Mouse (Mus musculus) hindbrain, embryonic 14.5 days (tissue): ENCODE results near the gene Faap100. TPM values are rescaled to one million over a fixed set of nuclear protein-coding genes. Genes with fewer than 3 reads are reported as not detected.

Experiments
- ATAC-seq: fragments of 200-750 bp; cut with Nextera tagmentation; 2 replicates; pipeline ENCODE4 v1.8.0; 2017; ENCODE audit warnings: moderate number of reproducible peaks, mild to moderate bottlenecking, moderate TSS enrichment, moderate library complexity; ENCODE audit not compliant: low FRiP score
- DNase-seq: peaks from one replicate; pipeline ENCODE4 v3.0.0-alpha.2; 2015; ENCODE audit warnings: low spot score
- H3K27ac ChIP-seq: fragments of 300-500 bp; sonication (generic); 2 replicates; pipeline ENCODE4 v1.5.1; 2014; ENCODE audit warnings: mild to moderate bottlenecking, moderate library complexity
- H3K27me3 ChIP-seq: fragments of 300-500 bp; sonication (generic); 2 replicates; pipeline ENCODE4 v1.6.1; 2014; ENCODE audit warnings: mild to moderate bottlenecking, low read length, mixed read lengths; ENCODE audit not compliant: control insufficient read depth, insufficient read depth
- H3K36me3 ChIP-seq: fragments of 300-500 bp; sonication (generic); replicated peaks from 2 replicates; pipeline ENCODE4 v1.6.1; 2014; ENCODE audit not compliant: control insufficient read depth, insufficient read depth
- H3K4me1 ChIP-seq: fragments of 300-500 bp; sonication (generic); replicated peaks from 2 replicates; pipeline ENCODE4 v1.6.1; 2014; ENCODE audit warnings: antibody characterized with exemption, low read length, mixed read lengths; ENCODE audit not compliant: control insufficient read depth, insufficient read depth
- H3K4me2 ChIP-seq: fragments of 300-500 bp; sonication (generic); replicated peaks from 2 replicates; pipeline ENCODE4 v1.6.1; 2014; ENCODE audit warnings: mild to moderate bottlenecking, moderate library complexity
- H3K4me3 ChIP-seq: fragments of 300-500 bp; sonication (generic); replicated peaks from 2 replicates; pipeline ENCODE4 v1.5.1; 2014; ENCODE audit warnings: mild to moderate bottlenecking, low read length
- H3K9ac ChIP-seq: fragments of 300-500 bp; sonication (generic); 2 replicates; pipeline ENCODE4 v1.6.1; 2014
- H3K9me3 ChIP-seq: fragments of 300-500 bp; sonication (generic); 2 replicates; pipeline ENCODE4 v1.6.1; 2016; ENCODE audit warnings: low read length; ENCODE audit not compliant: control insufficient read depth
- WGBS: fragments of 180-500 bp; shearing (Covaris S2); extraction: QIAGEN DNeasy Blood & Tissue Kit; methylation state at CpG from one replicate; pipeline ENCODE4 v1.1.7; 2014; 5-methylcytosine and 5-hydroxymethylcytosine counted together
- polyA plus RNA-seq: library from polyadenylated mRNA; unstranded; fragments of >200 nt; fragmentation: Nextera tagmentation; extraction: Ambion mirVana; gene quantifications from 2 replicates; pipeline ENCODE4 v1.2.1, GENCODE M21; 2014

The Faap100 gene
- polyA plus RNA-seq, 1 experiment from 2014 or later, result 85.6 TPM

DNA sequence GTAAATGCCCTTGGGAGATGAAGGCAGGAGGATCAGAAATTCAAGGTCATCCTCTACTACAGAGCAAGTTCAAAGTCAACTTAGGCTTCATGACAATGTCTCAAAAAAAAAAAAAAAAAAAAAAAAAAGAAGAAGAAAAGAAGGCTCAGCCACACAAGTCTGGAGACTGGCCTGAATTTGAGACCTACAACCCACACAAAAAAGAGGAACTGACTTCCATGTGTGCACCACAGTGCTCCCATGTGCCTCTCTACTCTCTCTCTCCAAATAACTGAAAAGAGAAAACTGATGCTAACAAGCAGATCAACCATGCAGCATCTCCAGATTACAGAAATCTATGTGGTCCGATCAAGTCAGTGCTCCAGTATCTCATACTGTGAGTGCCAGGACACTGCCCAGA is 26.2 kb upstream of the Faap100 start:
- H3K36me3 ChIP-seq, result peaks cover 99% of the 10 kb centered on the region

DNA sequence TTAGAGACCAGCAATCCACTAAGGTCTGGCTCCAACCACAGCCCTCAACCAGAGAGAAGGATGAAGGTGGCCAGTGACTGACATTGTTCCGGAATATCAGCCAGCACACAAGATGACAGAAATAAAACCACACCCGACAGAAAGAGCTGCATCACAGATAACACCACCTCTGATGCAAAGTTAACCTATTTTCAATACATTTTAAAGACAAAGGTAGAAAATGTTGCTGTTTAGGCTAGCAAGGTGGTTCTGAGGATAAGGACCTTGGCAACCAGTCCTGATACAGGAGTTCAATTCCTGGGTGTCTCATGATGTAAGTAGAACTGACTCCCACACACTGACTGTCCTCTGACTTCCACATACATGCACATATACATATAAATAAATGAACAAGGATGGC is 20.8 kb upstream of the Faap100 start:
- WGBS, result 91% methylated on average over 2 of the region's 2 CpGs
- Histone ChIP-seq H3K27ac (no peak overlapping the region), H3K4me3 (no peak overlapping the region), H3K9ac (no peak overlapping the region), H3K9me3 (no peaks in the 10 kb centered on the region), H3K36me3 (peaks cover 95% of the 10 kb centered on the region), H3K4me1 (no peaks in the 10 kb centered on the region), H3K27me3 (no peaks in the 10 kb centered on the region), H3K4me2 (no peak overlapping the region)
- no peak for DNase-seq
- no peak for ATAC-seq

More for the DNA sequence above, 26.2 kb upstream of the Faap100 start:
- Histone ChIP-seq H3K4me3 (no peak overlapping the region), H3K4me1 (no peaks in the 10 kb centered on the region), H3K27me3 (no peaks in the 10 kb centered on the region), H3K27ac (no peak overlapping the region), H3K9me3 (no peaks in the 10 kb centered on the region), H3K9ac (no peak overlapping the region), H3K4me2 (no peak overlapping the region)
- ATAC-seq (no peak), DNase-seq (no peak)
- 98% methylated on average over 1 of the region's 1 CpGs for WGBS

DNA sequence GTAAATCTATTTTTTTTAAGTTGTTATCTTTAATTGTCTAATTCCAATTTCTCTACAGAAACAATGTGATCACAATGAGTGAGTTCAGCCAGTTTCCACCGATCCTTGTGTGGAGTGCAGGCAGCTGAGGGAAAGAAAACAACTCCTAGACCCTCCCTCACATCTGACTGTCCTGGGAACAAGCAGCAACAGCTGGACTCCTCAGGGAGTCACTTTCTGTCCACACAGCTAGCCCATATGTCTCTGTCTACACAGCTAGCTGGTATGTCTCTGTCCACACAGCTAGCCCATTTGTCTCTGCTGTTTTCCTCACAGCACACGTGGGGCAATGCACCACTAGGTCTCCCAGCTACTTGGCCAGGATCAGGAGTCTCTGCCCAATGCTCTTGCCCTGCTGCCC is 19.0 kb upstream of the Faap100 start:
- H3K27ac ChIP-seq, result no peak overlapping the region
- H3K27me3 ChIP-seq, result no peaks in the 10 kb centered on the region
- no peaks in the 10 kb centered on the region for H3K9me3 ChIP-seq
- WGBS, result 77% methylated on average over 2 of the region's 2 CpGs
- no peak for DNase-seq
- ATAC-seq, result no peak
- no peaks in the 10 kb centered on the region for H3K4me1 ChIP-seq
- H3K9ac ChIP-seq, result no peak overlapping the region
- no peak overlapping the region for H3K4me3 ChIP-seq
- peaks cover 95% of the 10 kb centered on the region for H3K36me3 ChIP-seq
- no peak overlapping the region for H3K4me2 ChIP-seq

DNA sequence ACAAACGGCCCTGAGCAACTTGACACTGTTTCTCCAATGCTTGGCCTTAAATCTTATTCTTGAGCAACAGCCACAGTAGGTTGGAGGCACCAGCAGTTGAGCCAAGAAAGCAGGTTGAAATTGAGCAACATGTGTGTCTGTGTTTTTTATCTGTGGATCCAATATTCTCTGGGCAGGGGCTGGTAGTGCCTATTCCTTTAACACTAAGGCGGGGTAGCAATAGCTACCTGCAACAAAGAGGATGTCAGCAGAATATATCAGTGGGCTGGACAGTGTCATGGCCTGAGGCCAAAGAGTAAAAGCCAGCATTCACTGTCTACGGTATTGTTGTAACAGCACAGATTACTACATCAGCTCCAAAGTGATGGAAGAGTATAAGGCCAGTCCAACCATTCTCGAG is 17.1 kb upstream of the Faap100 start:
- Histone ChIP-seq H3K36me3 (peaks cover 83% of the 10 kb centered on the region), H3K9ac (no peak overlapping the region), H3K27me3 (no peaks in the 10 kb centered on the region), H3K4me3 (no peak overlapping the region), H3K4me1 (no peaks in the 10 kb centered on the region), H3K9me3 (no peaks in the 10 kb centered on the region), H3K4me2 (no peak overlapping the region), H3K27ac (no peak overlapping the region)
- ATAC-seq, result no peak
- WGBS, result 88% methylated on average over 4 of the region's 4 CpGs
- DNase-seq, result no peak

DNA sequence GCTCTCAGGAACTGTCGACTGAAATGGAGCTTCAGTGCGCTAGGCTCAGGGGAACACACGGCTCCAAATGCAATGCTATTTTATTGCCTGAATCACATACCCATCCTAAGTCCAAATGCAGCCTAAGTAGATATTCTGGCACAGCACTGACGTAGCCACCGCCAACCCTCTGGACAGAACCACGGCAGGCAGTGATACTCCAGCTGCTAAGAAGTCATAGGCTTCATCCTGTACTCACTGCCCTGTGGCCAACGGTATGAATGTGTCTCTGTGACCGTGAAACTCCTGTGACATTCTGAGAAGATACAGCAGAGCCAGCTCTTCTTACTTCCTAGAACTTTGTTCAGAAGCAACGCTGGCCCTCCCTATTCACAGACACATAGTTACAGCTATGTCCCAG is 10.0 kb upstream of the Faap100 start:
- H3K27me3 ChIP-seq, result no peaks in the 10 kb centered on the region
- H3K36me3 ChIP-seq, result peaks cover 78% of the 10 kb centered on the region
- H3K27ac ChIP-seq, result no peak overlapping the region
- WGBS, result 90% methylated on average over 9 of the region's 9 CpGs
- no peak overlapping the region for H3K4me3 ChIP-seq
- no peaks in the 10 kb centered on the region for H3K4me1 ChIP-seq
- no peaks in the 10 kb centered on the region for H3K9me3 ChIP-seq
- no peak for ATAC-seq
- H3K9ac ChIP-seq, result no peak overlapping the region
- H3K4me2 ChIP-seq, result no peak overlapping the region
- no peak for DNase-seq

DNA sequence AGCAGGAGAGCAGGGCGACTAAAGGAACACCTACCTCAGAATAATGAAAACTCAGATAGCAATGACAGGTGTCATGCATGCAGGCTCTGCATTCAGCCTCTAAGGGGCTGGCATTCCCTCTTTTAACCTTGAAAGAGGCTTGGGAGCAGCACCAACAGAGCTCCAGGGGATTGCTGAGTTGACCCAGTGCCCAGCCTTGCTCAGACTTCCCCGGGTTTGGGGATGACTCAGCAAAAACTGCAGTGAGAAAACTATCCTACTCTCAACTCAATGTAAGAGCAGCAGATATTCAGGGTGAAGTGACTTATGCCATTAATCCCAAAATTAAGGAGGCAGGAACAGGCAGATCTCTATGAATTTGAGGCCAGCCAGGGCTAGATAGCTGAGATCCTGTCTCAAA is 8.6 kb upstream of the Faap100 start:
- no peaks in the 10 kb centered on the region for H3K9me3 ChIP-seq
- H3K4me1 ChIP-seq, result no peaks in the 10 kb centered on the region
- H3K36me3 ChIP-seq, result peaks cover 78% of the 10 kb centered on the region
- ATAC-seq (no peak), DNase-seq (no peak)
- no peak overlapping the region for H3K4me2 ChIP-seq
- H3K27ac ChIP-seq, result no peak overlapping the region
- 72% methylated on average over 2 of the region's 2 CpGs for WGBS
- no peak overlapping the region for H3K9ac ChIP-seq
- no peak overlapping the region for H3K4me3 ChIP-seq
- no peaks in the 10 kb centered on the region for H3K27me3 ChIP-seq

DNA sequence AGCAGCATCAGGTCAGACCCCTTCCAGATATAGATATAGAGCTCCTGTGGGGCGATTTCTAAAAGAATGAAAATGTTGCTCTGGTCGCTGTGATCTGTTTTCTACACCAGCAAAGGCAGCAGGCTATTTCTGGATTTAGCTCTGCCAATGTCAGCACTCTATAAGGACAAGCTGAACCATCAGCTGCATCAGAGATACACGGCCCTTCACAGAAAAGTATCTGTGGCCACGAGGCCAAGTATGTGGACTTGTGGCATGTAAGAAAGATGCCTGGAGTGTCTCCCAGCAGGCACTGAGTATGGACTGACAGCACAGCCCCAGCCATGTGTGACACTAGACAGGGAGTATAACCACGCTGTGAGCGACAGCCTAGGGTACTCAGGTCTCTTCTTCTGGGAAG is 8.1 kb upstream of the Faap100 start:
- Histone ChIP-seq H3K9ac (no peak overlapping the region), H3K27me3 (no peaks in the 10 kb centered on the region), H3K4me3 (no peak overlapping the region), H3K36me3 (peaks cover 81% of the 10 kb centered on the region), H3K27ac (no peak overlapping the region), H3K4me1 (no peaks in the 10 kb centered on the region), H3K9me3 (no peaks in the 10 kb centered on the region), H3K4me2 (no peak overlapping the region)
- WGBS, result 94% methylated on average over 6 of the region's 6 CpGs
- DNase-seq, result no peak
- no peak for ATAC-seq

DNA sequence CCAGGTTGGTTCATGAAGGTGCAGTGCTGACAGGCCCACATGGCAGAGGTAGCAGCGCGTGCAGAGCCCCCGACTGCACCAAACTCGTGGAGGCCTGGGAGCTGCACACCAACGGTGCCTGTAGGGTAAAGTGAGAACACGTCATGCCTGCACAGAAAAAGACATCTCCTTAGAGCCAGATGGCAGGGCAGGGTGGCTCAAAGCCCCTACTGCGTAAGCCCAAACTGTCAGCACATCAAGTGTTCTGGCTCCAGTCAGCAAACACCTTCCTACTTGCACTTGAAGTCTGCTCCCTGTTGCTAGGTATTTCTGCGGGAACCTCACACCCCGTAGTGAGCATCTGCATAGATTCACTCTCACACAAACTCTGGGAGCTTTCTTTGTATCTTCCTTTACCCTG is 3.9 kb upstream of the Faap100 start:
- Histone ChIP-seq H3K27ac (no peak overlapping the region), H3K36me3 (peaks cover 75% of the 10 kb centered on the region)
- WGBS, result 94% methylated on average over 9 of the region's 9 CpGs

DNA sequence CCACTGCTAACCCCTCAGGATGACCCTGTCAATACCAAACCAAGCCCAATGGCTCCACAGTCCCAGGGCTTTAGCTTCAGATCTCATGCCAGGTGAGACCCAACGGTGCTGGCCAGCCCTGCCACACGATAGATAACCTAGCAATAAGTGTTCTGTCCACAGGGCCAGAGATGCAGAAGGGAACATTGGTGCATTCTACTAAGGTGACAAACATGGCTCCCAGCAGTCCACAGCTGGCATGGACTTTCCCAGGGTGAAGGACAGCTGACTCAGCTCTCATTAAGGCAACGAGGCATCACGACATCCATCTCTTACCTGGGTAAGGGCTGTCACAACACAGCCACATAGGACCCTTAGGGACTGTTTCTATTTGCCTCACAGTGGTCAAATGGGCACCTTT is 2.6 kb upstream of the Faap100 start:
- no peaks in the 10 kb centered on the region for H3K27me3 ChIP-seq
- no peak overlapping the region for H3K9ac ChIP-seq
- no peaks in the 10 kb centered on the region for H3K9me3 ChIP-seq
- WGBS, result 94% methylated on average over 4 of the region's 4 CpGs
- no peak overlapping the region for H3K4me2 ChIP-seq
- peaks cover 72% of the 10 kb centered on the region for H3K36me3 ChIP-seq
- ATAC-seq, result no peak
- no peak overlapping the region for H3K27ac ChIP-seq
- H3K4me3 ChIP-seq, result no peak overlapping the region
- no peak for DNase-seq
- H3K4me1 ChIP-seq, result peaks cover 25% of the 10 kb centered on the region

More for the DNA sequence above, 3.9 kb upstream of the Faap100 start:
- no peak for DNase-seq
- Histone ChIP-seq H3K27me3 (no peaks in the 10 kb centered on the region), H3K4me2 (no peak overlapping the region), H3K9ac (no peak overlapping the region), H3K9me3 (no peaks in the 10 kb centered on the region), H3K4me1 (peaks cover 14% of the 10 kb centered on the region; the same call in 1 of the 2 replicates), H3K4me3 (no peak overlapping the region)
- ATAC-seq, result no peak

DNA sequence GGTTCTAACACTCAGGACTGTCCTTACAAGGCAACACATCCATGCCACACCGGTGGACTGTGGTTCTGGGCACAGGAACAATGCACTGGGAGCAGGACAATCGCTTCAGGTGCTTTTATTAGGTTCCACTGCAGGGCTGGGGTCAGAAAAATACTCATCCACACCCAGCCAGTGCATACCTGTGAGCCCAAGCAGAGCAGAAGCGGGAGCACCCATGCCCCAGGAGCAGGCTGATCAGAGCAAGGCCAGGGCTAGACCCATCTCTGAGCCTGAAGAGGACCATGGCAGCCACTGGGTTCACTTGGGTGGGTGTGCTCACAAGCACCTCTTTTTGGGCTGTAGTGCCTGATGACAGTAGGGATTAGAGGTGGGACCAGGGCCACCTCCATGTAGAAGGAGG is 1.7 kb upstream of the Faap100 start:
- 96% methylated on average over 3 of the region's 3 CpGs for WGBS

More for the DNA sequence above, 1.7 kb upstream of the Faap100 start:
- ATAC-seq, result no peak
- no peak for DNase-seq
- Histone ChIP-seq H3K4me2 (no peak overlapping the region), H3K36me3 (peaks cover 72% of the 10 kb centered on the region), H3K27me3 (no peaks in the 10 kb centered on the region), H3K27ac (no peak overlapping the region), H3K4me1 (peaks cover 25% of the 10 kb centered on the region), H3K9me3 (no peaks in the 10 kb centered on the region), H3K9ac (no peak overlapping the region), H3K4me3 (no peak overlapping the region)
